Mouse (Mus musculus) neural tube, embryonic 10.5 days (tissue): ENCODE data around the gene Phf10.
"Not testable (repeated sequence)": the region's sequence is repeated elsewhere in the genome, so short reads cannot be mapped to it uniquely, and the experiment has no call there.

Source experiments
- DNase-seq: peaks from one replicate; pipeline ENCODE4 v3.0.0-alpha.2; 2017; ENCODE audit warnings: low spot score; ENCODE audit errors: extremely low spot score

Gene Phf10

GRCm38 (mm10) chr17:14943729-14944059 lies 17.4 kb downstream of the Phf10 start:
- no peak for DNase-seq

DNA sequence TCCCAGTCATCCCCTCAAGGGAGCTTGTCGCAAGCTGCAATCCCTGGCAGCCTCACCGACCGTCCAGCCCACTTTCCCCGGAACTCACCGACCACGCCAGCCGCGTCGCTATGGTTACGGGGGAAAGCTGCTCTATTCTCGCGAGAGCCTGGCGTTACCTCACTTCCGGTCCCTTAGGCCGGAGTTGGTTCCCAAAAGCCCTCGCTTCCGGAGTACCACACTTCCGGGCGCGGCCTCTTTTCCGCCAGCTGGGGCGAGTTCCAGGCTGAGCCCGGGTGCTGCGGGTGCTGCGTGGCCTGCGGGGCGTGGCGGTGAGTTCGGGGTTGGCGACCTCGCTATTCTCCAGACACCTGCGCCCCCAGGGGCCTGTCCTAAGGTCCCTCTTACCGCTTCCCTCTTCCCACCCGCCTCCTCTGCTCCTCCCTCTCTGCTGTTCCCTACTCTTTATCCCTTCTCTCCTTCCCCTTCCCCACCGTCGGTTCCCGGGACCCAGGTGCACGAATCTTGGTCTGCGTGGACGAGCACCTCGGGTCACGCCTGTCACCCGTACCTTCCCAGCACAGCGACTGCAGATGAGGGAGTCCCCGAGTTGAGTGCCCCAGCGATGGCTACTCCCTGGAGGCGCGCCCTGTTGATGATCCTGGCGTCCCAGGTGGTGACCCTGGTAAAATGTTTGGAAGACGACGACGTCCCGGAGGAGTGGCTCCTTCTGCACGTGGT lies 17.9 kb downstream of the Phf10 start, which contains the start of the genes Wdr27 and 1600012H06Rik:
Gene Wdr27, minus strand, starts transcription at position 150 of the 720 bp plus-strand sequence.
Gene 1600012H06Rik, plus strand, starts transcription at position 176 of the 720 bp plus-strand sequence.
- DNase-seq, result peak; percentile 100

DNA sequence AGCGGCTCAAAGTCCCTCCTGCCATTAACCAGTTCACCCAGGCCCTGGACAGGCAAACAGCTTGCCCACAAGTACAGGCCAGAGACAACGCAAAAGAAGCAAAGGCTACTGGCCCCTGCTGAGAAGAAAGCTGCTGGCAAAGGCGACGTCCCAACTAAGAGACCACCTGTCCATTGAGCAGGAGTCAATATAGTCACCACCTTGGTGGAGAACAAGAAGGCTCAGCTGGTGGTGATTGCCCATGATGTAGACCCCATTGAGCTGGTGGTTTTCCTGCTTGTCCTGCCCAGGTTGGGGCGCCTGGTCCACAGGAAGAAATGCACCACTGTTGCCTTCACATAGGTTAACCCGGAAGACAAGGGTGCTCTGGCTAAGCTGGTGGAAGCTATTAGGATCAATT lies 18.9 kb downstream of the Phf10 start:
- DNase-seq, result not testable (repeated sequence)

DNA sequence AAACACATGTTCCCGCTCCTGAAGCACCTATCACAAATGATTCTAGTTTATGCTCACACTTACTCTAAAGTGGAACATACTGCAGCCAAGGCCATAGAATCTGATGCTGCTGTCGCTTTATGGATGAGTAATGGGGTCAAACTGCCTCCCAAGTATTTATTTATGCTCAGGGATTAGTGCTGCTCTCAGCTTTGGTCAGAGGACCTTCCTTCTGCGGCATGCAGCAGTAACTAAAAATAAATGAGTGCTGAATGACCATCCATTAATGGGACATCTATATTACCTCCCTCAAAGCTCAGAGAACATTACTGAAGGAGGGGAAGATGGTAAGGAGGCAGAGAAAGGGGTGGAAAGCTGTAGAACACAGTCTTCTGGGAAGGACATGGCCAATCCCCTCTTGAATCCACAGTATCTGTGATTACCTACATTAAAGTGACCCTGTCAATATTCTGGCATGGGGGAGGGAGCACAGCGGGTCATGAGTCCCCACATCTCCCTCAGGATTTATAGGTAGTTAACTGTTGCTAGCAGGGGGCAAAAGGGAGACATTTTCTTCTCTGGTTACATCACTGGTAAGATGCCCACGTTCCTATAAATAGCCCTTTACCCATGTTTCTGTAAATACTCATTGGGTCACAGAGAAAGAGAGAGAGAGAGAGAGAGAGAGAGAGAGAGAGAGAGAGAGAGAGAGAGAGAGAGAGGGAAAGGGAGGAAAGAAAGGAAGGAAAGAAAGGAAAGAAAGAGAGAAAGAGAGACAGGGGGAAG lies 25.1 kb downstream of the Phf10 start:
- no peak for DNase-seq

DNA sequence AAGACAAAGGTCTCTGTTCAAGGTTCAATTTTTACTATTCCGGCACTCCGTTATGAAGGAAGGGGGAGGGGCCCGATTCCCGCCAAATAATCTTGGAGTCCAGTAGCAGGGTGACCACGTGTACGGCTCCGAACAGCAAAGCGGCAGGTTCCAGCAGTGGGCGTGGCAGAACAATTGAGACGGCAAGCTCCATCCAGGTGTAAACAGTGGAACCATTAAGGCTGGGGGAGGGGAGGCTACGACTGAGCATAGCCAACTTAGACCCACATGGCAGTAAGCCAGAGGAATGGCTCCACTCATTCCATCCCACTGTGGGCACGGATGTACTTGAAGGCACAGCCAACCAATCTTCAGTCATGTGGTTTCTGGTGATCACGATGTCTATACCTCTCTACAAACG lies 25.8 kb downstream of the Phf10 start:
- DNase-seq, result not testable (repeated sequence)

DNA sequence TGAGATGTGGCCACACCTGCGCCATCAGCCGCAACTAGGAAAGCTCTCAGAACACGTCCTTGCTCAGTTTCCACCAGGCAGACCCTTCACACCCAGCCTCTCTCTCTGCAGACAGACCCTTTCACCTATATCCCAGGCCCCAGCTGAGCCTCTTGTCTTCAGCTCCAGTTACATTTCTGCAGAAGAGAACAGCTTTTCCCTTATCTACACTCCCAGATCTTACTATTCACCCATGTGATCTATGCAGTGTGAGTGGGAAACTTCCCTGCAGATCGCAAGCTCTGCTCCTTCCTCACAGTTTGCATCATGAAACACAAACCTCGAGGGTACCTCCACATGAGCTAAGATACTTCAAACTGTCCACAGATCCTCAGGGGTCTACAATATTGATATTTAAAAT lies 29.6 kb downstream of the Phf10 start:
- no peak for DNase-seq

DNA sequence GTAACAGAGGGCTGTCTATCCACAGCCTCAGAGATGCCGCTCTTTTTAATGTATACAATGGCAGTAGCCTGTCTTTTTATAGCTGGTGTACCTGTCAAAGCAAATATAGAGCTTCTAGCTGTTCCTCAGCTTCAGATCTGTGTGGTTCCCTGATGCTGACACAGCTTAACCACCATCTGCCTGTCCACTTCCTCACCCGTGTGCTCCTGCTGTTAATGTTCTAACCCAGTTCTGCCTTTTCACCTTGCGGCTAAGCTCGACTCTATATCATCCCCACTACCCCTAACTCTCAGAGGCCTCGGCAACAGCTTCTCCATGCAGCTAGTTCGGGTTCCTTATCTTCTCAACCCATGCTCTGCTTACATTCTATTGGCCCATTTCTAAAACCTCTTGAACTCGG lies 30.4 kb downstream of the Phf10 start:
- no peak for DNase-seq

DNA sequence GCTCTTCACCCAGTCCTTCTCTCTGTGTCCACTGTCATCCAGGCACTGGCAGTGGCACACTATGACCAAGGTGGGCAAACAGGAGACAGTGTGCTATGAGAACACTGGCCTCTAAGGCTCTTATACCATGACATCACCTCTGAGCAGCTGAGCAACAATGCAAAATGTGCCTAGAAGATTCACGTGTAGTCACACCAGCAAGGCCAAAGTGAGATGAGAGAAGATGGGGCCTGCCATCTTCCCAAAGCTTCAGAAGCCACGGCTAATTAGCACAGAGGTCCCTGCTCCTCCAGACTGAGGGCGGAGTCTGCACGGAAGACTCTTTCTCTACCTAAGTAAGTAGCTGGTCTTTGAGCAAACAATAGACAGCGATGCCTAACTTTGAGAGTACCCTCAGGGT lies 32.4 kb downstream of the Phf10 start:
- DNase-seq, result no peak

DNA sequence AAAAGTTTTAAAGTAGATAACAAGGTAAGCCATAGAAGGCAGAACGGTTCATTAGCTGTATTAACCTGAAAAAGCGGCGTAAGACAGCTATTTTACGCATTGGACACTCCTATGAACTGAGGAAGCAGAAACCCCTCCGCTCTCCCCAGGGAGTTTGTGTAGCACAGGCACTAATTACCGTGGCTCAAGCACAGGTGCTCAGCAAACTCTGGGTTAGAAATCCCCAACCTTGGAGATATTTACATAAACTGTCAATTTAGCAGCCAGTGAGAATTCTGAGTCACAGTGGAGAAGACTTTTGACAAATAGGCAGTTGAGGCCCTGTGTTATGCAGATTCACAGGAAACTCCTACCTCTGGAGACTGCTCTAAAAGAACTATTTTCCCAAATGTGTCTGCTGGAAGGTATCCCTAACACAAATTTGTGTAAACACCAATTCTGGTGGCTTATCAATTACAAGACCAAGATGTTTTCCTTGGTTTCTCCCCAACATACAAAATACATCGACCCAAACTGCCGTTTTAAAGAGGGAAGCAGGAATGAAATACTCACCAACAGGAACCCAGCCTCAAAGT lies 33.3 kb downstream of the Phf10 start:
- DNase-seq, result no peak

DNA sequence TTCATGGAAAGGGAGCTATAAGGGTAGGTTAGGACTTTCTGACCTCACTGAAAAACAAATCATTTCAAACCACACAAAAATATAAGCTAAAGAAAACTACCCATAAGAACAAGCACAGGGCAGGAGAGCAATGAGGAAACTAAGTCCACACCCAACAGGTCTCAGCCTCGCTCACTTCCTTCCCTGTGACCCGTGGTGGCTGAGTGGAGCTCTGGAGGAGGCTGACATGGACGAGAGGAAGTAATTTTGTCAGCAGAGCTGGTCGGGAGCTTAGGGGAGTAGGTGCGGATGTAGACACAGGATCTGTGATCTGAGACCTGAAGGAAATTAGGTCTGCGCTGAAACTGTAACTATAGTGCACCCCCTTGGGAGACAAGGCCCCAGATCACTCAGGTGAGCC lies 39.5 kb downstream of the Phf10 start:
- no peak for DNase-seq

DNA sequence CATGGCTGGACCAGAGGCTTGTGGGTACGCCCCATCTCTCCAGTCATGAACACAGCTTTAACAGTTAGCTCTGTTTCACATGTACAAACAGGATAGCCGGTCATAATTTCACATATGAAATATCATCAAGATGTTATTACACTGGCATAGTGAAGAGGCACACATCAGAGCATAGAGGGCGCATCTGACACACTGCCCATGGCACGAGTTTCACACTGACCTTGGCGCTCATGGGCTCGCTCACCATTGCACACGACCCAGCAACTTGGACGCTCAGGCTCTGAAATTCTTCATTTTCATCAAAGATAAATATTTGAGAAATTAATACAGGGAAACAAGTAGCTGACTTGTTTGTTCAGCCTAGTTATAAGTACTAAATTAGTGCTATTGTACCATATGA lies 43.2 kb downstream of the Phf10 start:
- DNase-seq, result no peak

GRCm38 (mm10) chr17:14914401-14914800 lies 46.7 kb downstream of the Phf10 start:
- no peak for DNase-seq

DNA sequence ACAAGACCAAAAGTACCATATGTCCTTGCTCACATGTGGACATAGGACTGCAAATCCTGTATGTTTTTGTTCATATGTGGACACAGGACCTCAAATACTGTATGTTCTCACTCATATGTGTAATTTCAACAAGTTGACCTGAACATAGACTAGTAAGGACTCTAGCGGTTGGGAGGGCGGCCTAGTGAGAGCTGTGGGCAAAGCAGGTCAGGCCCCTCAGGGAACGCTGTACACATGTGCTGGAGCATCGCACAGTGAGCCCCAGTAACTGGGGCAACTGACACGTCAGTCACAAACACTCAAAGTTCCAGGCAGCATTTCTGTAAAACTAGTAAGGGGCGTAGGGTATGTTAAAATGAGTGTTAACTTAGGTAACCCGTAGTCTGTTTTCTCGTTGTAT lies 48.1 kb downstream of the Phf10 start:
- no peak for DNase-seq

DNA sequence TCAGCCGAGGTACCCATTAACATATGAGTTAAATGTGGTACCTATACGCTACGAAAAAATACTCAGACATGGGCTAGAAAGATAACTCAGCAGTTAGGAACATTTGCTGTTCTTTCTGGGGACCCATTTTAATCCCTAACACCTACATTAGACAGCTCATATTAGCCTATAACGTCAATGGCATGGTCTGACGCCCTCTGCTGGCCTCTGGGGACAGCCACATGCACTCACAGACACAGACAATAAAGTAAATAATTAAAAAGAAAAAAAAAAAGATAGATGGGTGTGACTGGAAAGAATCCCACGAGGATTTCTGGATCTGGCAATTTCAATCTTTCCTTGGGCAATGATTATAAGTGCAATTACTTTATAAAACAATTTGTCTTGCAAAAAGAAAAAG lies 48.7 kb downstream of the Phf10 start:
- DNase-seq, result no peak

GRCm38 (mm10) chr17:14910771-14911170 lies 50.3 kb downstream of the Phf10 start:
- no peak for DNase-seq

GRCm38 (mm10) chr17:14909331-14909730 lies 51.7 kb downstream of the Phf10 start:
- no peak for DNase-seq

- DNase-seq, result no peak
Measured at GRCm38 (mm10) chr17:14907136-14907535, 53.9 kb downstream of the Phf10 start.

GRCm38 (mm10) chr17:14906611-14907010 lies 54.5 kb downstream of the Phf10 start:
- DNase-seq, result no peak

DNA sequence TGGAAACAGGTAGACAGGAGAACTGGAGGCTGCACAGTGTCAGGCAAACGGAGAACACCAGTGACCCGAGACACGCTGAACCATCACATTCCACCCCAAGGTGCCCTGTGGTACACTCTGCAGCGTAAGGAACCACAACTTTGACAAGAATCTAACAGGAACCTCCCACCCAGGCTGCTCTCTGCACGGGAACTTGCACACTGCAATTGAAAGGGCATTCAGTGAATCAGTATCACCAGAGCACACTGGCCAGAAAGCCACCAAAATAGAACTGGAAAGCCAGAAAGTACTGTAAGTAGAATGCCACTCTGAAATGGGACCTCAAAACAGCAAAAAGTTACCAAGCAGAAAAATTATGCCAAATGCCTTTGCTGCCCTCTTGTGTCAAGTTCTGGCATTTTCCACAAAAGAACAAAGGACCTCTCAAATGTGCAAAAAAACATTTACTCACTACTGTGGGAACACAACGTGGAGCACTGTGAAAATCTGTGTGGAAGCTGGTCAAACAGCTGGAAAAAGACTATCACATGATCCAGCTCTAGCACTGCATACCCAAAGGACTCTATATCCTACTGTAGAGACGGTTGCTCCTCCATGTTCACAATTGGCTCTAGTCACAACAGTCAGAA lies 56.3 kb downstream of the Phf10 start:
- peak; percentile 78 for DNase-seq

DNA sequence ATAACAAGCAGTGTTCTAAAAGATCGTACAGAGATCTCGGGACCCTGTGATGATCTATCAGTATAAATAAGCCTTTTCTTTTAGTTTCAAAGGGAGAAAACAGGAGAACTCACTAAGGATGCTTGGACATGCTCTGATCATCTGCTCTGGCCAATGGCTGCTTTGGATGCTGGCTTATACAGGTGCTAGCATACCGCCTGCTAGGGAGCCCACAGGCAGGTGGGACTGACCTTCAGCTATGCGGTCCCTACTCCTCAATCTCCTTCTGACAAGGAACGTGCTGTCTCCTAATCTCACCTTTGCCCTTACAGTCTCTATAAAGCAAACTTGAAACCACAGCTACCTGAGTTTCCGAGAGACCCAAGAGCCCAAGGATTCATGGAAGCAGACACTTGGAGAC lies 56.9 kb downstream of the Phf10 start:
- DNase-seq, result no peak

DNA sequence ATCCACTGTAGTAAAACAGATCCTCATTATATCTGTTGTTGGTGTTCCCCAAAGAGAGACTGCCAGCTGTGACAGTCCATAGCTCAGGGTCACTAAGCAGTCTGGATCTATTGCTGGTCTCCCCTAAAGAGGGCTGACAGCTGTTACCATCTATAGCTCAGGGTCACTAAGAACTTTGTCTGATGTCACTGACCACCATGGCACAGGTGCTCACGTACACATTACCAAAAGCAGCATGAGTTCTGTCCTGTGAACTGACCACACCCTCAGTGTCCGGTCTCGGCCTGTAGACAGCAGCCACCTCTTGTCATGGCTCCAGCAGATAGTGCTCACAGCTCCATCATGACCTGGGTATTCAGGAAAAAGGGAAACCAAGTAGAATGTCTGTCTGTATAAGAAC lies 57.9 kb downstream of the Phf10 start:
- DNase-seq, result no peak

GRCm38 (mm10) chr17:14898972-14899371 lies 62.1 kb downstream of the Phf10 start:
- DNase-seq, result no peak
